Mouse (Mus musculus) hematopoietic multipotent progenitor cell, adult 10-12 weeks (in vitro differentiated cells): Measurements from ENCODE around the gene Fgd4. TPM values are rescaled to one million over a fixed set of nuclear protein-coding genes. Genes with fewer than 3 reads are reported as not detected.

Experiments used
- polyA plus RNA-seq: library from polyadenylated mRNA; stranded (reverse); fragments of >175 nt; gene quantifications from 2 replicates; pipeline ENCODE4 v1.2.3, GENCODE M21; 2012; ENCODE audit warnings: low replicate concordance

Gene Fgd4
- 0.53 and 0.75 TPM in 2 replicates for polyA plus RNA-seq

GRCm38 (mm10) chr16:16600461-16600860, at the start of gene Fgd4:
Gene Fgd4, minus strand, starts transcription at chr16:16600549.

Other genes starting within 250 kb of the Fgd4 start
- 3.7 and 16.9 TPM in 2 replicates for gene Dnm1l, start 241.6 kb downstream of the Fgd4 start, polyA plus RNA-seq
- gene Olfr19, start 75.9 kb upstream of the Fgd4 start, polyA plus RNA-seq: not detected in 2 replicates
- not detected in 2 replicates for gene Spag6l, start 228.9 kb upstream of the Fgd4 start, polyA plus RNA-seq